Mouse (Mus musculus) left cerebral cortex, adult 2 months (tissue): ENCODE data around the gene Col4a6. TPM values are rescaled to one million over a fixed set of nuclear protein-coding genes. Genes with fewer than 3 reads are reported as not detected.

Experiments
- DNase-seq, 2 experiments: peaks; one replicate each; pipeline ENCODE4 v3.0.0; 2021 to 2022; ENCODE audit warnings: low spot score in 2 of 2, mixed read lengths in 1 of 2; ENCODE audit errors: extremely low spot score in 1 of 2
- H3K27ac ChIP-seq: fragments of 200-600 bp; 2 replicates; pipeline ENCODE4 v1.8.1; 2022
- H3K4me3 ChIP-seq: fragments of 200-600 bp; 2 replicates; pipeline ENCODE4 v1.8.1; 2022
- CTCF ChIP-seq: fragments of 200-600 bp; IDR thresholded peaks from 2 replicates; pipeline ENCODE4 v1.8.1; 2022; ENCODE audit warnings: antibody characterized with exemption, mild to moderate bottlenecking, moderate library complexity
- intact Hi-C: fragments of 180-260 bp; cut with DNase I; formaldehyde crosslinking; loops from one replicate; pipeline ENCODE4 v1.15.1; 2025
- total RNA-seq, 2 experiments: library from RNA; stranded (reverse); gene quantifications; 2 replicates each; pipeline ENCODE4 v1.2.3; 2021

The Col4a6 gene
- total RNA-seq, 2 experiments from 2014 or later, result 1.1 to 1.2 TPM

DNA sequence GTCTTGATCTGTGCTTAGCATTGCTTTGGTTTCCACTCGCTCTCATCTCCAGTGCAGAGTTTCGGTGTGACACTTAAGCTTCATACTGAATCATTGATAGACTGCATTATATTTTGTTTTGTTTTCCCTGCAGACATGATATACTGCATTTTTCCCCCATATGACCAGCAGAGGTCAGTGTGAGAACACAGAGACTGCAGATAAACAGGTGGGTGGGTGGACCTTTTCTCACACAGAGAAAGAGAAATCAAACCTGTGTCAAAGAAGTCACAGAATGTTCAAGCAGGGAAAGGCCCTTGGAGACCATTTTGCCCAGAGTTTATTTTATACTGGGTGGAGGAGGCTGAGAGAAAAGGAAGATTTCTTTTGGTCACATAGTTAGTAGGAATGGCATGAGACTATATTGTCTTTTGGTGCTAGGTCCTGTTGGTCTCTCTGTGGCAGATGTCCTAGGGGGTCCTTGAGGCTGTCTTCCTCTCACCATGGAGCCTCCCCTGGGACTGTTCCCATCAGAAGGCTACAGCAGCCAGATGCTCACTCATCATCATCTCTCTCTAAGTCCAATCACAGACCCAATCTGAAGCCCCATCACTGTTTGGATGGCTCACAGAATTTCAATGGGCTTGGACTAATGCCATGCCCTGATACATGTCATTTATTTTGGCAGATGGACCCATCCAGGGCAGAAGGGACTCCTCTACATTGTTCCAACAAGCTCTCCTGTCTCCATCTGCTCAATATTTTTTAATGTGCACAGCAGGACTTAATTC is 237.1 kb downstream of the Col4a6 start:
- Histone ChIP-seq H3K27ac (no peak overlapping the region), H3K4me3 (no peak overlapping the region)
- DNase-seq, result peak in 1 of 2 experiments; percentile 7
- peak; percentile 55 for TF ChIP-seq CTCF
- intact Hi-C loops, result loop anchor here (2.0 to 10.0 kb wide), 2 partner anchors 358 to 860 kb away; no protein-coding TSS in a partner anchor

DNA sequence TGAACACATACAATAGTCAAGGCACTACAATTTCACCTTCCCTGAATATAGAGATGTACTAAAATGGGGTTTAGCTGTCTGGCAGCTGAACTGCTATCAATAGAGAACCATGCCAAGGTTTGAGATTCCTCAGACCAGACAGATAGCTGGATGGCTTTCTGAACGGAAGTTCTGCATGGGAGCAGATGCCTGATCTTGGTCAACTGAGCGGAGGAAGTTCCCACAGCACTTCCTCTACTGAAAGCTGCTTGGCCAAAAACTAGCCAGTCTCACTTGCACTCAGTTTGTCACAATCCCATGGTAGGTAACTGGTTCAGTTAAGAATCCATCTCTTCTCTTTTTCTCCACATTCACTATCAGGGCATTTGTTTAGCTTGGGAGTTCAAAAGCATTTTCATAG is 245.7 kb downstream of the Col4a6 start:
- no peak for DNase-seq
- TF ChIP-seq CTCF, result no peak
- intact Hi-C loops, result no loop called here
- Histone ChIP-seq H3K4me3 (no peak overlapping the region), H3K27ac (no peak overlapping the region)

DNA sequence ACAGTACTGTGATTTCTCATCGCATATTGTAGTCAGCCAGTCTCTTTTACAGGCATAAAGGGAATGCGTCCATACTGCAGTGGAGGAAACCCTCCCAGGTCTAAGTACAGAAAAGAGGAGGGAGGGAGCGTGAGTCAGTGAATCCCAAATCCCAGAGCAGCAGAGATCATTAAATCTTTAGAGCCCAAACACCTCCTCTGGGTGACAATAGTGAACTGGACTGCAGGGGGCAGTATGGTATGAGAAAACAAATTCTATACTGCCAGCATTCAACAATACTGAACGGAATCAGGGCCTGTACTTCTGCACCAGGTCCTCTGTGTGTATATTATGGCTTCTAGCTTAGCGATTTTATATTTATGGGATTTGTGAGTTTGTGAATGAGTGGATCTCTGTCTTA is 261.1 kb downstream of the Col4a6 start:
- intact Hi-C loops, result loop anchor here (5.0 to 10.0 kb wide), 2 partner anchors 884 to 972 kb away; no protein-coding TSS in a partner anchor
- DNase-seq, result peak; percentile 16 to 40
- TF ChIP-seq CTCF, result peak; percentile 49
- Histone ChIP-seq H3K4me3 (no peak overlapping the region), H3K27ac (no peak overlapping the region)

DNA sequence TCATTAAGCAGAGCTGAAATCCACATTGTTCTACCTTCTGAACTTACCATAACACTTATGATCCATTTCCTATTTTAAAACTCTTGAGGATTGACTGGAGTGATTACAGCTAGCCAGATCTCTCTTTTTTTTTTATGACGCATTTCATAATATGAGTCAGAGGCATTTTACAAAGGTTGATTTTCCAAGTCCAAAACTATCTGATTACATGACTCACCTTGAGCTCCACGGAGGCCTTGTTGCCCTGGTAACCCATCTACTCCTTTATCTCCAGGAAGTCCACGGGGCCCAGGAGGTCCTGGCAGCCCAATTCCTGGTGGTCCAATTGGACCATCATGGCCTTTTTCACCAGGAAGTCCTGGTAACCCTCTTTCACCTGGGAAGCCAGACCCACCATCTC is 274.9 kb downstream of the Col4a6 start:
- intact Hi-C loops, result no loop called here
- Histone ChIP-seq H3K4me3 (no peak overlapping the region), H3K27ac (no peak overlapping the region)
- no peak for TF ChIP-seq CTCF
- DNase-seq, result no peak

DNA sequence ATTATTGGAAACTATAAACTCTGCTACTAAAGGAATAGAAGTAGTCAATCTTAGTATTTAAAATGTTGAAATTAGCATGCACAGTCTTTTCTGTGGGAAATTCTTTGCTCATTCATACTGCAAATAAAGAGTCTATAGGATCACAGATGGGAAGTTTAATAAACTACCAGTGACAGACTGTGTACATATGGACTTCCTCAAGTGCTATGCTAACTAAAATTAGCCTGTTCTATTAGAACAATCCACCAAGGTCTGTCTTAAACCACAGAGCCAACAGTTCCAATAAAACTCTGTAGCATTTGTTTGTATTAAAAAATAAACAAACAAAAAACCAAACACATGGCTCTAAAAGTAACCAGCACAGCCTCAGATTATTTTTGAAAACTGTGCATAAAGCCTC is 278.8 kb downstream of the Col4a6 start:
- Histone ChIP-seq H3K4me3 (no peak overlapping the region), H3K27ac (no peak overlapping the region)
- no peak for TF ChIP-seq CTCF
- intact Hi-C loops, result no loop called here
- DNase-seq, result no peak

DNA sequence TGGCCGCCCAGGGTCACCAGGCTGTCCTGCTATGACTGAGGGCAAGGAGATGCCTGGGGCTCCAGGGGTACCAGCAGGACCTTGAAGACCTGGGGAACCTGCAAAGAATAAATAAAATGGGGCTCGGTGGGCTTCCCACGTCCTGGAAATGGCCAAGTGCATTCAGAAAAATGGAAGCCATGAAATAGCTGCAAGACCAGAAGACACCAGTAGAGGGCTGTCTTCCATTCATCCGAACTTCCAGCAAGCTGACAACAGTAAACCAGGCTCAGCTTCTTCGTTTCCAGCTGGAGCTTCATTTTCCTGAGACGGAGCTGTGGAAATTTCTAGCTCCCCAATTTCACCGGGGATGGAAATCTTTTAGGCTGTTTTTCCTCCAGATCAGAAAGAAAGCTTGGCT is 298.5 kb downstream of the Col4a6 start:
- TF ChIP-seq CTCF, result peak; percentile 67
- H3K27ac ChIP-seq, result no peak overlapping the region
- peak; percentile 18 to 27 for DNase-seq
- no peak overlapping the region for H3K4me3 ChIP-seq
- intact Hi-C loops, result loop anchor here (5.0 kb wide), 1 partner anchor 922 kb away; no protein-coding TSS in a partner anchor

DNA sequence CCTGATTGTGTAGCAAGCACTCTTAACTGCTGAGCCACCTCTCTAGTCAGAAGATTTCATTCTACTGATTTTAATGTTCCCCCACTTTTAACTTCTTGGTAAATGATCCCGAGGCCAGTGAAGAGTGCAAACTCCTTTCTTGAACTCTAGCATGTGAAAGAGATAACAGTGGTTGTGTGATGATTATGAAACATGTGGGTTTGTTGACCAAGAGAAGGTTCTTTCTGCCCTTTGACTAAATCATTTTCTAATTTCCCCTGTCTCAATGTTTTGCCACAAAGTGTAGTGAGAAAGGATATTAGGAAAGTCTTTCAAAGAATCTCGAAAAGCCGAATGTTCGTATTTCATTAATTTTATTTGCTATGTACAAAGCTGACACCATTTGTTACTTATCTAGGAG is 308.8 kb downstream of the Col4a6 start:
- H3K27ac ChIP-seq, result no peak overlapping the region
- DNase-seq, result no peak
- TF ChIP-seq CTCF, result no peak
- intact Hi-C loops, result no loop called here
- H3K4me3 ChIP-seq, result no peak overlapping the region

DNA sequence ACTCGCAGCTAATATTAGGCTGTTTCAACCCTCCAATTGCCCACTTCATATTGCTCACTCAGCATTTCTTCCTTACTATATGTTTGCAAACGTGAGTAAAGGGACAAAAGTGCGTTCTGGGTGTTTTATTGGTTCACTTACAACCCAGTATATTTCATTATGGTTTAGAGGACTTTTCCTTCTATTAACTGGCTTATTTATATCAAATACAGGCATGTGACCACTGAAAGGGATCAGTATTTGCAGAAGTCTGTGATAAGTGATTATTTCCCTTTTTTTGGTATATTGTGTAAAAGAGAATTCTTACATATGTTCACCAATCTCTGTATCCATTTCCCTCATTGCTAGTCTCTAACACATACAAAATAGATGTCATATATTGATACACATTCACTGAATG is 313.5 kb downstream of the Col4a6 start:
- intact Hi-C loops, result no loop called here
- no peak for TF ChIP-seq CTCF
- DNase-seq, result no peak
- Histone ChIP-seq H3K4me3 (no peak overlapping the region), H3K27ac (no peak overlapping the region)

DNA sequence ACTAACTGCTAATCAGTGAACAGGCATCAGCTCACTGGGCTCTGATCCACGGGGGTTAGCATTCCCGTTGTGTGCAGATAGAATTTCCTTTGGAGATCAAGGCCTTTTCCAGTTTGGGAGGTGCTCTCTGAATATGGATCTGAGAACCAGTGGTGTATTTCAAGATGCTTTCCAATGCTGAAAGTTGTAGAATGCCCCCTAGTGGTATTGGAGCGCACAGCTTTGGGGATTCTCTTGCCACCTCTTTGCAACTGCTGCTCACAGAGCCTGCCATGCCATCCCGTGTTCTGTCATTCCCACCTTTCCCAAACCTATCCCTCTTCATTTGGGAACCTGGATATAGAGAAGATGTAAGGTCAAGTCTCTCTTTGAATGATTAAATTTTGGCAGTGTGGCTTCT is 315.7 kb downstream of the Col4a6 start:
- Histone ChIP-seq H3K4me3 (no peak overlapping the region), H3K27ac (no peak overlapping the region)
- intact Hi-C loops, result no loop called here
- no peak for DNase-seq
- peak; percentile 60 for TF ChIP-seq CTCF

DNA sequence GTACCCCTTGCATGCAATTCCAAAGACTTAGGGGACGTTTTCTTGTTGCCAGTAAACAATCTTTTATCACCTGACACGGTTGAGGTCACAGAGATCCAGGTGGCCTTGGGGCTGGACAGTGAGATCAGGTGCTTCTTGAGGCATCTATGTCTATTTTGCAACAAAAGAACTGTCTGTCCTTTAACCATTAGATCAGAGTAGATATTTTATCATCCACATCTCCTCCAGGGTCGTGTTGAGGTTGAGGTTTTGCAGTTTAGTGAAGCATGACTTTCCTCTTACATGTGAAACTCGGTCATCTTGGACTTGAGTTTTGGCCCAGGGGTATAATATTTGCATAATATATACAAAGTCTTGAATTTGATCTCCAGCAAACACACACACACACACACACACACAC is 316.2 kb downstream of the Col4a6 start:
- TF ChIP-seq CTCF, result no peak
- intact Hi-C loops, result no loop called here

DNA sequence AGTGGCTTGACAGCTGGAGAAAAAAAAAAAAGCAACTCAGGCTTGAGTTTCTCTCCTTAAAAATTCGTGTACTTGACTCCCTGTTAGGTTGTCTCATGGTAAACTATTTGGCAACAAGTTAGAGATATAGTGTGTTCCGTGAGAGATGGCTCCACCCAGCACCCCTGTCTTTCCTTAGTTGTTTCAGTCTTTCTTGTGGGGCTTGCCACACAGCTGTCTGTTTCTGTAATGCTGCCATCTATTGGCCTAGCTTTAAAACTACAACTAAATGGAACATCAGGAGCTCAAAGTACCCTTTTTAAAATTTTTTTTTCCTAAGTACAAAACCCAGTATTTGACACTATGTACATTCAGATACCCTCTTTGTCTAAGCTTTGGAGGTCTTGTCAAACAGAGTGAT is 317.2 kb downstream of the Col4a6 start:
- Histone ChIP-seq H3K27ac (no peak overlapping the region), H3K4me3 (no peak overlapping the region)
- TF ChIP-seq CTCF, result peak; percentile 68
- no peak for DNase-seq
- intact Hi-C loops, result no loop called here

More for the DNA sequence above, 316.2 kb downstream of the Col4a6 start:
- H3K4me3 ChIP-seq, result no peak overlapping the region
- no peak overlapping the region for H3K27ac ChIP-seq
- no peak for DNase-seq

DNA sequence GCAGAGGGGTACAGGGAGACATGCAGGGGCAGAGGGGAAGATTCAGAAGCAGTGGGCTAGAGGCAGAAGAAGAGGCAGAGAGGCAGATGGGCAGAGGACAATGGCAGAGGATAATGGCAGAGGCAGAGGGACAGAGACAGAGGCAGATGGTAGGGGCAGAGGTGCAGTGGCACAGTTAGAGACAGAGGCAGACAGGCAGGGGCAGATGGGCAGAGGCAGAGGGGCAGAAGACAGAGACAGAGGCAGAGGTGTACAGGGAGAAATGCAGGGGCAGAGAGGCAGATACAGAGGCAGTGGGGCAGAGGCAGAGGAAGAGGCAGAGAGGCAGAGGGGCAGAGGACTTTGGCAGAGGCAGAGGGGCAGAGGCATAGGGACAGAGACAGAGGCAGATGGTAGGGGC is 322.7 kb downstream of the Col4a6 start:
- Histone ChIP-seq H3K27ac (no peak overlapping the region), H3K4me3 (no peak overlapping the region)
- intact Hi-C loops, result no loop called here
- DNase-seq, result no peak
- no peak for TF ChIP-seq CTCF

DNA sequence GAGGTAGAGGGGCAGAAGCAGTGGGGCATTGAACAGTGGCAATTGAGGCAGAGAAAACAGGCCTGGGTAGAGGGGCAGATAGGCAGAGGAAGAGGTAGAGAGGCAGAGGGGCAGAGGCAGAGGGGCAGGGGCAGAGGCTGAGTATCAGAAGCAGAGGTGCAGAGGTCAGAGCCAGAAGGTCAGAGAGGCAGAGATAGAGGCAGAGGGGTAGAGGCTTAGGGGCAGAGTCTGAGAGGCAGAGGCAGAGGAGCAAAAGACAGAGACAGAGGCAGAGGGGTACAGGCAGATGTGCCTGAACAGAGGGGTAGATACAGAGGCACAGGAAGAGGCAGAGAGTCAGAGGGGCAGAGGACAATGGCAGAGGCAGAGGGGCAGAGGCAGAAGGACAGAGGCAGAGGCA is 323.6 kb downstream of the Col4a6 start:
- no peak for TF ChIP-seq CTCF
- H3K27ac ChIP-seq, result no peak overlapping the region
- intact Hi-C loops, result no loop called here

More for the DNA sequence above, 323.6 kb downstream of the Col4a6 start:
- H3K4me3 ChIP-seq, result no peak overlapping the region
- no peak for DNase-seq
